Mouse (Mus musculus): ENCODE measurements around the gene Klhl31.

DNA sequence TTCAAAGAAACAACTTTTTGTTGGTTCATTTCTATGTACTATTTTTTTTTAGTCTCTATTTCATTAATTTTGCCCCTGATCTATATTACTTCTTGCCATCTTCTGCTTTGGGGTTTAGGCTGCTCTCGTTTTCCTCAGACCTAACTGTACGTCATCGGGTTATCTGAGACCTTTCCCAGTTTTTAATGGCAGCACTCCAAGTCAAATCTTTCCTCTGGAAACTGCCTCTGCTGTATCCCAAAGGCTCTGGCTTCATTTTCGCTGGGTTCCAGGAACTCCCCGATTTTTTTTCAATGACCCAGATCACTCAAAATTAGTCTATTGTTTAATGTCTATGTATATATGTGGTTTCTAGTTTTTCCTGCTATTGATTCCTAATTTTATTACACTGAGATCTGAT is 6.6 kb upstream of the Klhl31 start:
- no peak for TF ChIP-seq CTCF (IDR thresholded peaks at IDR 0.05; ENCODE audit: borderline replicate concordance, insufficient read depth, low read depth, low read length)
- no peak for TF ChIP-seq POLR2A (IDR thresholded peaks at IDR 0.05; ENCODE audit: borderline replicate concordance, insufficient read depth, low read length)

All from cerebellum, adult 2 months (tissue).